Comparison of ENCODE assay signal across 16 mouse cellular contexts in genomic region chr19:37044431-37044830, GRCm38 (mm10).
DNase-seq lines count a peak whose midpoint lies in the region; ATAC-seq and TF ChIP-seq lines count a peak whose summit lies in the region.
"Had no signal": no experiment of that assay in that cellular context is flagged by ENCODE, and none has a peak within 500 bp of the region (broad histone marks: within the 10 kb centered on the region; RNA-seq: fewer than 3 reads in every experiment).

No protein-coding gene starts in this region.

- no peak for TF ChIP-seq CTCF in liver, adult 2 months (IDR thresholded peaks at IDR 0.05; ENCODE audit: low read depth, low read length)

- no peaks in the 10 kb centered on the region for H3K4me1 ChIP-seq in liver, adult 2 months (ENCODE audit: control insufficient read depth, insufficient read depth, low read length)
- no peaks in the 10 kb centered on the region for H3K4me1 ChIP-seq in liver, embryonic 11.5 days (replicated peaks; ENCODE audit: control insufficient read depth, insufficient read depth, low read length)
- H3K4me1 ChIP-seq: embryonic facial prominence, embryonic 10.5 days; forebrain, embryonic 15.5 days; heart, embryonic 12.5 days had no signal

- no peak overlapping the region for H3K27ac ChIP-seq in liver, adult 2 months (replicated peaks; ENCODE audit: insufficient read depth, low read depth, low read length)
- H3K27ac ChIP-seq in liver, embryonic 11.5 days (ENCODE audit: low read depth, low read length), result no peak overlapping the region
- H3K27ac ChIP-seq: embryonic facial prominence, embryonic 10.5 days; forebrain, embryonic 15.5 days; hindbrain, embryonic 15.5 days had no signal

- no peaks in the 10 kb centered on the region for H3K27me3 ChIP-seq in liver, adult 2 months (ENCODE audit: control insufficient read depth, insufficient read depth, low read length)
- no peaks in the 10 kb centered on the region; the same call in 1 of the 2 replicates for H3K27me3 ChIP-seq in liver, embryonic 11.5 days (replicated peaks; ENCODE audit: control insufficient read depth, insufficient read depth, low read length)
- H3K27me3 ChIP-seq: CH12.LX; forebrain, embryonic 15.5 days; heart, embryonic 12.5 days; hindbrain, embryonic 15.5 days had no signal

- ATAC-seq in liver, embryonic 11.5 days (replicated peaks; ENCODE audit: low FRiP score), result no peak
- ATAC-seq: forebrain, embryonic 15.5 days had no signal

- no peak overlapping the region for H3K4me2 ChIP-seq in liver, embryonic 11.5 days
- H3K4me2 ChIP-seq: forebrain, embryonic 15.5 days; heart, embryonic 12.5 days; hindbrain, embryonic 15.5 days had no signal

- DNase-seq in liver, adult 2 months (ENCODE audit: extremely low read depth, low read depth, low spot score), result peak; percentile 59
- no peak for DNase-seq in liver, embryonic 11.5 days (ENCODE audit: low spot score)
- peak; percentile 62 for DNase-seq in retina, postnatal 1 day
- DNase-seq in retina, embryonic 14.5 days (ENCODE audit: low spot score), result no peak
- DNase-seq in lung, postnatal 36 days, result peak; percentile 52
- no peak for DNase-seq in right cerebral cortex, postnatal 10 days (ENCODE audit: low spot score in 2 of 2)
- DNase-seq: adrenal gland, adult 2 months; adrenal gland, postnatal 25 days; cerebellum, adult 2 months; cerebellum, postnatal 10 days; gastrocnemius, postnatal 14 days had no signal

- no peaks in the 10 kb centered on the region for H3K79me2 ChIP-seq in liver, adult 2 months (ENCODE audit: control insufficient read depth, insufficient read depth, low read length)

- no peak overlapping the region for H3K9ac ChIP-seq in liver, adult 2 months (ENCODE audit: low read depth, low read length)
- H3K9ac ChIP-seq in liver, embryonic 11.5 days (ENCODE audit: low read depth, low read length), result no peak overlapping the region
- H3K9ac ChIP-seq: forebrain, embryonic 15.5 days; heart, embryonic 12.5 days; hindbrain, embryonic 15.5 days had no signal

- H3K4me3 ChIP-seq in liver, adult 2 months (ENCODE audit: insufficient read depth, low read depth, low read length), result no peak overlapping the region
- H3K4me3 ChIP-seq in liver, embryonic 11.5 days (ENCODE audit: low read depth, low read length), result no peak overlapping the region
- H3K4me3 ChIP-seq: embryonic facial prominence, embryonic 10.5 days; forebrain, embryonic 15.5 days; heart, embryonic 12.5 days; hindbrain, embryonic 15.5 days had no signal

- 39% methylated on average over 10 of the region's 10 CpGs for WGBS in liver, adult 2 months
- 88% methylated on average over 10 of the region's 10 CpGs for WGBS in liver, embryonic 11.5 days

- H3K9me3 ChIP-seq in liver, embryonic 11.5 days (ENCODE audit: control insufficient read depth, low read length), result no peaks in the 10 kb centered on the region
- H3K9me3 ChIP-seq: embryonic facial prominence, embryonic 10.5 days; forebrain, embryonic 15.5 days; heart, embryonic 12.5 days; hindbrain, embryonic 15.5 days had no signal

- TF ChIP-seq POLR2A in liver, adult 2 months (IDR thresholded peaks at IDR 0.05; ENCODE audit: extremely low read depth, insufficient read depth, low read length), result no peak

- peaks cover 8% of the 10 kb centered on the region for H3K36me3 ChIP-seq in liver, adult 2 months (ENCODE audit: control insufficient read depth, insufficient read depth, low read length)
- no peaks in the 10 kb centered on the region for H3K36me3 ChIP-seq in liver, embryonic 11.5 days (ENCODE audit: control insufficient read depth, insufficient read depth, low read length)
- H3K36me3 ChIP-seq: embryonic facial prominence, embryonic 10.5 days; forebrain, embryonic 15.5 days had no signal

Comparison
In these comparisons a context has a peak if more than half of its experiments do, and no peak if none do; other contexts are left out.
1. DNase-seq: peak in liver, adult 2 months (single experiment), retina, postnatal 1 day (single experiment) and lung, postnatal 36 days (single experiment); none in liver, embryonic 11.5 days (single experiment), retina, embryonic 14.5 days (single experiment) and right cerebral cortex, postnatal 10 days (0 of 2).